ENCODE assay signal across 10 mouse cellular contexts in the genomic region with DNA sequence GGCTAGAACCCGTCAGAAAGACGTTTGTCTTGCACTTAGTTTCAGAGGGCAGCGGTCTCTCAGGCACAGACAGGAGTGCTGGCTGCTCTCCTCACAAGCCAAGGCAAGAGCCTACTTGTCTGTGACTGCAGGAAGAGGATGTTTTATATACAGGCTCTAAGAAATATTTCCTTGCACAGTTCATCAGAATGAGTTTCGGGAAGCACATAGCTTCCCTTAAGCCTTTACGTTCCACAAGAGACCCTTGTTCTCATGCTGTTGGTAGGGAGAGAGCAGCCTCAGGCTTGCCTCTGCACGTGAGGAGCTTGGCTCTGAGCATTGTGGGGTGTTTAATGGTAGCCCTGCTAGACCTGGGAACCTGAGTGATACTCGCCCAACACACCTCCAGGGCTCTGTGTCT. TPM values are rescaled to one million over a fixed set of nuclear protein-coding genes. Genes with fewer than 3 reads are reported as not detected.
A peak's percentile ranks its signal among the peaks of the same experiment; 100 is the strongest.
DNase-seq lines count a peak whose midpoint lies in the region; ATAC-seq lines count a peak whose summit lies in the region.
"Had no signal": no experiment of that assay in that cellular context is flagged by ENCODE, and none has a peak within 500 bp of the region (broad histone marks: within the 10 kb centered on the region; RNA-seq: fewer than 3 reads in every experiment).

No protein-coding gene starts in this region.

- no peak for DNase-seq in lung, adult 18-20 months
- peak; percentile 13 for DNase-seq in lung, postnatal 36 days
- no peak for DNase-seq in cerebellum, postnatal 4 days (ENCODE audit: low spot score in 2 of 2)
- DNase-seq: cerebellum, adult 18-20 months; midbrain, embryonic 14.5 days; right cerebral cortex, postnatal 25 days had no signal

- no peaks in the 10 kb centered on the region for H3K9me3 ChIP-seq in lung, embryonic 15.5 days
- no peaks in the 10 kb centered on the region for H3K9me3 ChIP-seq in embryonic facial prominence, embryonic 13.5 days
- no peaks in the 10 kb centered on the region for H3K9me3 ChIP-seq in limb, embryonic 12.5 days

- peak overlapping the region; percentile 64 for H3K27ac ChIP-seq in lung, embryonic 15.5 days
- H3K27ac ChIP-seq in embryonic facial prominence, embryonic 13.5 days = peak overlapping the region; percentile 80
- H3K27ac ChIP-seq in limb, embryonic 12.5 days = peak overlapping the region; percentile 79

- peak overlapping the region; percentile 17; the same call in 1 of the 2 replicates for H3K4me2 ChIP-seq in lung, embryonic 15.5 days
- H3K4me2 ChIP-seq in embryonic facial prominence, embryonic 13.5 days = no peak overlapping the region
- H3K4me2 ChIP-seq in limb, embryonic 12.5 days = no peak overlapping the region

- WGBS in lung, embryonic 15.5 days = 29% methylated on average over 7 of the region's 7 CpGs
- 41% methylated on average over 7 of the region's 7 CpGs for WGBS in embryonic facial prominence, embryonic 13.5 days
- 49% methylated on average over 7 of the region's 7 CpGs for whole genome bisulfite sequencing in limb, embryonic 12.5 days

- H3K27me3 ChIP-seq in lung, embryonic 15.5 days = no peaks in the 10 kb centered on the region
- no peaks in the 10 kb centered on the region for H3K27me3 ChIP-seq in embryonic facial prominence, embryonic 13.5 days
- H3K27me3 ChIP-seq in limb, embryonic 12.5 days = no peaks in the 10 kb centered on the region

- ATAC-seq in lung, embryonic 15.5 days (ENCODE audit: borderline replicate concordance, extremely low read depth, low FRiP score, low TSS enrichment) = peak; percentile 33; the same call in 1 of the 2 replicates
- ATAC-seq in embryonic facial prominence, embryonic 13.5 days (ENCODE audit: insufficient number of reproducible peaks, insufficient read depth, low FRiP score, low TSS enrichment, low read depth) = peak; percentile 64; the same call in 1 of the 2 replicates
- 0 out of 2 replicates have a peak, but pooled peaks have one; percentile 50 for ATAC-seq in limb, embryonic 12.5 days (ENCODE audit: insufficient number of reproducible peaks, insufficient read depth, low FRiP score, low TSS enrichment, low read depth)
- no peak for ATAC-seq in activated CD4-positive, CD25-positive, alpha-beta regulatory T cell, adult 4 months

- no peak overlapping the region; the same call in 1 of the 2 replicates for H3K9ac ChIP-seq in lung, embryonic 15.5 days
- no peak overlapping the region for H3K9ac ChIP-seq in embryonic facial prominence, embryonic 13.5 days
- H3K9ac ChIP-seq in limb, embryonic 12.5 days (replicated peaks) = no peak overlapping the region

- H3K4me1 ChIP-seq in lung, embryonic 15.5 days = peaks cover 32% of the 10 kb centered on the region
- H3K4me1 ChIP-seq in embryonic facial prominence, embryonic 13.5 days = peaks cover 36% of the 10 kb centered on the region
- H3K4me1 ChIP-seq in limb, embryonic 12.5 days (replicated peaks) = peaks cover 47% of the 10 kb centered on the region

- H3K36me3 ChIP-seq in lung, embryonic 15.5 days = no peaks in the 10 kb centered on the region
- H3K36me3 ChIP-seq in embryonic facial prominence, embryonic 13.5 days = no peaks in the 10 kb centered on the region
- no peaks in the 10 kb centered on the region for H3K36me3 ChIP-seq in limb, embryonic 12.5 days

- H3K4me3 ChIP-seq in lung, embryonic 15.5 days = no peak overlapping the region
- H3K4me3 ChIP-seq in embryonic facial prominence, embryonic 13.5 days = no peak overlapping the region
- H3K4me3 ChIP-seq in limb, embryonic 12.5 days (replicated peaks) = no peak overlapping the region

RNA-seq across cellular contexts. Expression of a gene that starts 46.6 kb away (rescaled TPM):
- polyA plus RNA-seq in lung, embryonic 15.5 days (2015; fragmentation: Nextera tagmentation; extraction: Ambion mirVana) = 41.0 and 42.5 TPM in 2 replicates
- 49.9 and 51.8 TPM in 2 replicates for polyA plus RNA-seq in embryonic facial prominence, embryonic 13.5 days (2015; fragmentation: Nextera tagmentation; extraction: Ambion mirVana)
- polyA plus RNA-seq in limb, embryonic 12.5 days (2016; fragmentation: Nextera tagmentation; extraction: Ambion mirVana) = 56.3 and 59.1 TPM in 2 replicates
- polyA plus RNA-seq in activated CD4-positive, CD25-positive, alpha-beta regulatory T cell, adult 4 months (2017; shearing (Covaris generic)) = under 1 TPM in 1 of 2 experiments, not detected in 1; 0.27 TPM

Comparison
In these comparisons a context has a peak if more than half of its experiments do, and no peak if none do; other contexts are left out.
1. RNA of a gene that starts 46.6 kb away (polyA plus RNA-seq): 56.3 to 59.1 TPM in limb, embryonic 12.5 days, 49.9 to 51.8 TPM in embryonic facial prominence, embryonic 13.5 days and 41.0 to 42.5 TPM in lung, embryonic 15.5 days; 0.27 TPM in activated CD4-positive, CD25-positive, alpha-beta regulatory T cell, adult 4 months; every median in the first group is over 10 times any median in the second.
2. Peak in every context shown above with its lines, with median percentiles within 50 percentile points of each other: H3K27ac ChIP-seq.